Mouse (Mus musculus) stomach, postnatal 0 days (tissue): Measurements from ENCODE around the gene Mrps16.

Experiments used
- CTCF ChIP-seq: IDR thresholded peaks from 2 replicates; pipeline ENCODE4 v1.5.1; 2016; ENCODE audit warnings: antibody characterized with exemption, low read depth, mild to moderate bottlenecking, moderate library complexity
- EP300 ChIP-seq: optimal IDR thresholded peaks from 2 replicates; pipeline ENCODE3; 2016; ENCODE audit warnings: antibody characterized with exemption

- TF ChIP-seq CTCF (peak; percentile 68), EP300 (no peak)
Measured at GRCm38 (mm10) chr14:20340149-20340548, 53.3 kb downstream of the Mrps16 start.
